Mouse (Mus musculus) right cerebral cortex, postnatal 36 days (tissue): ENCODE data around the gene Vmn1r50.
"Not testable (repeated sequence)": the region's sequence is repeated elsewhere in the genome, so short reads cannot be mapped to it uniquely, and the experiment has no call there.

Experiments used
- DNase-seq, 2 experiments: peaks; one replicate each; pipeline ENCODE4 v3.0.0; 2022; ENCODE audit warnings: low spot score in 2 of 2, mixed read lengths in 1 of 2

Vmn1r50 gene

GRCm38 (mm10) chr6:90101130-90101529 lies at the start of gene Vmn1r50:
TSS of gene Vmn1r50 (plus strand) at chr6:90101430.
- no peak for DNase-seq

GRCm38 (mm10) chr6:90078406-90078805 lies 22.8 kb upstream of the Vmn1r50 start, which contains the start of gene Vmn1r49:
TSS of gene Vmn1r49 (minus strand) at chr6:90078506.
- DNase-seq: no peak

DNA sequence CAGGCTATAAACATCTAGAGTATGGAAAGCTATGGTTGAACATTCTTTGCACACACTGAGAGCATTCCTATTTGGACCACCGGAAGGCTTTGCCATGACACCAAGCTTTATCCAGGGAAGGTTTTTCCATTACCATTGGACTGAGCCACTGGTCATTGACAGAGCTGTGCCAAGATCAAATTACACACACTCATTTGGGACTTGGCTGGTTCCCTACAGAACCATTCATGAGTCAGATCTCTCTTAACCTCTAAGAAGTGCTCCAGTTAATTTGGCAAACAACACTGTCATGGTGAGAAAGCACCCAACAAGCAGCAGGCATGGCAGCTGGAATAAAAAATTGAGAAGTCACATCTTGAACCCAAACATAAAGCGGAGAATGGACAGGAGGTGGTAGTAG lies 664 bp upstream of the Vmn1r50 start:
- DNase-seq: no peak

DNA sequence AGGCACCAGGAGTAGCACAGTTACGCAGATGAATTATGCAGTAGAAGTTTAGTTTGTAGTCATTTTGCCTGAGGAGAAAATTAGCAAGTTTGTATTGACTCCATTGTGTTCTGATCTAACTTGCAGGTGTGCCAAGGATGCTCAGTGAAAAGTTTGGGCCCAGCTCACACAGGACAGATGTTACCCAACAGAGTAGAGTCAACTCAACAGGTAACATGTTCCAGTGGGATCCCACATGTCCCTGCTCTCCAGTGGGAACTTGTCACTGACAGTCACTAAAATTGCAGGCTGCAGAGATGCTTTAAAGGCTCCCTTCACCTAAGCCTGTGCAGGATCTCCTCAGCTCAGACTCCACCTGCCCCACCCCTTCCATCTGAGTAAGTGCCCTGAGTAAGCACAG lies 21.1 kb downstream of the Vmn1r50 start, which contains the start of gene Vmn1r51:
TSS of gene Vmn1r51 (plus strand) at position 301 of the 400 bp plus-strand sequence.
- not testable (repeated sequence) for DNase-seq
